Mouse (Mus musculus) stomach, embryonic 15.5 days (tissue): ENCODE measurements around the gene Gpsm1. TPM values are rescaled to one million over a fixed set of nuclear protein-coding genes. Genes with fewer than 3 reads are reported as not detected.
"Not testable (repeated sequence)": the region's sequence is repeated elsewhere in the genome, so short reads cannot be mapped to it uniquely, and the experiment has no call there.

ENCODE experiments used
- ATAC-seq: fragments of 200-750 bp; cut with Nextera tagmentation; 2 replicates; pipeline ENCODE4 v1.8.0; 2017; ENCODE audit warnings: low read depth, moderate number of reproducible peaks, moderate TSS enrichment; ENCODE audit not compliant: insufficient read depth, low FRiP score
- H3K27ac ChIP-seq: fragments of 300-500 bp; sonication (generic); 2 replicates; pipeline ENCODE4 v1.5.1; 2015; ENCODE audit warnings: mild to moderate bottlenecking, inconsistent platforms
- H3K27me3 ChIP-seq: fragments of 300-500 bp; sonication (generic); replicated peaks from 2 replicates; pipeline ENCODE4 v1.6.1; 2015; ENCODE audit warnings: inconsistent platforms
- H3K36me3 ChIP-seq: fragments of 300-500 bp; sonication (generic); 2 replicates; pipeline ENCODE4 v1.6.1; 2015; ENCODE audit warnings: inconsistent platforms
- H3K4me1 ChIP-seq: fragments of 300-500 bp; sonication (generic); 2 replicates; pipeline ENCODE4 v1.6.1; 2015; ENCODE audit warnings: inconsistent platforms
- H3K4me2 ChIP-seq: fragments of 300-500 bp; sonication (generic); 2 replicates; pipeline ENCODE4 v1.6.1; 2015; ENCODE audit warnings: mild to moderate bottlenecking, inconsistent platforms
- H3K4me3 ChIP-seq: fragments of 300-500 bp; sonication (generic); replicated peaks from 2 replicates; pipeline ENCODE4 v1.5.1; 2015; ENCODE audit warnings: inconsistent platforms
- H3K9ac ChIP-seq: fragments of 300-500 bp; sonication (generic); 2 replicates; pipeline ENCODE4 v1.6.1; 2015; ENCODE audit warnings: inconsistent platforms
- H3K9me3 ChIP-seq: fragments of 300-500 bp; sonication (generic); 2 replicates; pipeline ENCODE4 v1.6.1; 2016; ENCODE audit warnings: inconsistent platforms
- WGBS: fragments of 180-500 bp; shearing (Covaris S2); methylation state at CpG from one replicate; pipeline ENCODE4 v1.1.7; 2015; 5-methylcytosine and 5-hydroxymethylcytosine counted together
- polyA plus RNA-seq: library from polyadenylated mRNA; unstranded; fragments of >200 nt; fragmentation: Nextera tagmentation; extraction: Ambion mirVana; gene quantifications from 2 replicates; pipeline ENCODE4 v1.2.1, GENCODE M21; 2015

Gene Gpsm1
- polyA plus RNA-seq, 1 experiment from 2014 or later: 34.6 TPM

GRCm38 (mm10) chr2:26362991-26363390 is 47.7 kb downstream of the Gpsm1 start:
- ATAC-seq: no peak
- H3K4me3 ChIP-seq: no peak overlapping the region
- no peaks in the 10 kb centered on the region for H3K4me1 ChIP-seq
- no peak overlapping the region for H3K9ac ChIP-seq
- no peak overlapping the region for H3K4me2 ChIP-seq
- no peaks in the 10 kb centered on the region for H3K27me3 ChIP-seq
- H3K36me3 ChIP-seq: peaks cover 31% of the 10 kb centered on the region
- WGBS: 85% methylated on average over 5 of the region's 5 CpGs
- no peak overlapping the region for H3K27ac ChIP-seq
- no peaks in the 10 kb centered on the region for H3K9me3 ChIP-seq

DNA sequence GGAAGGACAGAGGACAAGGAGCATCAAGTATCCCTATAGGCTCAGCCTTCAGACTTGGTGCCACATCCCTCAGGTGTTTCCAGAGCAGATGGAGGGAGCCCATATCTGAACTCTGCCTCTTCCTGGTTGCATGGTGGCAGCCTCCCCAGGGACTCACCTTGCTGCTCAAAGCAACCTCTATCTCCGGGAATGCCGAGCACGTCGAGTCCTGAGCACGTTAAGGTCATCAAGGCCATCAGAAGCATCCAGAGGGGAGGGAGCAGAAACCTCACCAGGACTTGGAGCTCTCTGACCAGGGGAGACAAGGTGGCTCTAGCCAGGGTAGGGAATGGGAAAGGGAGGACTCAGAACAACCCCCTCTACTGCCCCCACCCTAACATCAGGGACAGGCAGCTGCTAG is 48.2 kb downstream of the Gpsm1 start:
- no peaks in the 10 kb centered on the region for H3K4me1 ChIP-seq
- WGBS: 54% methylated on average over 5 of the region's 5 CpGs
- peaks cover 35% of the 10 kb centered on the region for H3K36me3 ChIP-seq
- H3K9ac ChIP-seq: no peak overlapping the region
- H3K27ac ChIP-seq: no peak overlapping the region
- ATAC-seq: no peak
- no peaks in the 10 kb centered on the region for H3K27me3 ChIP-seq
- H3K4me2 ChIP-seq: no peak overlapping the region
- H3K4me3 ChIP-seq: no peak overlapping the region
- H3K9me3 ChIP-seq: no peaks in the 10 kb centered on the region

GRCm38 (mm10) chr2:26364738-26365465 is 49.6 kb downstream of the Gpsm1 start:
- Histone ChIP-seq H3K27me3 (no peaks in the 10 kb centered on the region), H3K9me3 (no peaks in the 10 kb centered on the region), H3K27ac (peak overlapping the region; percentile 31; the same call in 1 of the 2 replicates), H3K4me1 (no peaks in the 10 kb centered on the region), H3K4me2 (no peak overlapping the region), H3K9ac (no peak overlapping the region), H3K36me3 (peaks cover 49% of the 10 kb centered on the region), H3K4me3 (no peak overlapping the region)
- WGBS: 77% methylated on average over 10 of the region's 10 CpGs
- ATAC-seq: no peak

DNA sequence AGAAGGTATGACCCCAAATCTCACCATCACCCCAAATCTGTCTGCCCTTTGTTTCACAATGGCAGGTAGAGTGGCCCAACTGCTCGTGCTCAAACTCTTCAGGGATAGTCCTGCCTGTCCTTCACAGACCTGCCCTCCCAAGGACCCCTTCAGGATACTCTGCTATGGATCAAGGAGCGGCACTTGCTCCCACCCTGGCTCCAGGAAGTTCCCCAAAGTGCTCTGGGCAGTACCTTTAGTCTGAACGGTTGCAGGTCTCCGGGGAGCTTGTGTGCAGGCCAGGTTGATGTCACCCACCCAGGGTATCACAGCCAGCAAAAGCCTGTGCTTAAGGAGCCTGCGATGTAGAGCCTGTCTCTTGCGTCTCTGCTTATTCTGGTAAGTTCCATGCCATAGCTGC is 52.6 kb downstream of the Gpsm1 start:
- Histone ChIP-seq H3K4me3 (no peak overlapping the region), H3K9ac (no peak overlapping the region), H3K36me3 (peaks cover 66% of the 10 kb centered on the region), H3K9me3 (no peaks in the 10 kb centered on the region), H3K27me3 (no peaks in the 10 kb centered on the region), H3K4me1 (no peaks in the 10 kb centered on the region), H3K4me2 (no peak overlapping the region), H3K27ac (no peak overlapping the region)
- no peak for ATAC-seq
- WGBS: 90% methylated on average over 6 of the region's 6 CpGs

DNA sequence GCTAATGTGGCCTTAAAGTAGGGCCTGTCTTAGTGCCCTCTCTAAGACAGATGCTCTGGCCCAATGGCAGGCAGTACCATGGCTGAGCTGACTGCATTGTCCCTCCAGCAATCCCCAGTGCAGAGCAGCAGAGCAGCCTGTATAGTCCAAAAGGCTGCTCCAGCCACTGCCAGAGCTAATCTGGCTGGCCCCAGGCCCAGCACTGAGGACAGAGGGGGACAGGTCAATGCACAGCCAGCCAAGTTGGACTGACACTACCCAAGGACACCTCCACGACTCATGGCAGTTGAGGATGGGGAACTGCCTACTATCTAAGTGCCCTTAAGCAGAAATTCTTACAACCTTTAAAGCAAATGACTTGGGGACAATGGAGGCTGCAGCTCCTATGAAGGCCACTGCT is 53.3 kb downstream of the Gpsm1 start:
- peaks cover 72% of the 10 kb centered on the region for H3K36me3 ChIP-seq
- WGBS: 65% methylated on average over 1 of the region's 1 CpGs
- no peak for ATAC-seq
- no peak overlapping the region for H3K4me2 ChIP-seq
- no peaks in the 10 kb centered on the region for H3K4me1 ChIP-seq
- no peak overlapping the region for H3K27ac ChIP-seq
- no peaks in the 10 kb centered on the region for H3K27me3 ChIP-seq
- H3K4me3 ChIP-seq: no peak overlapping the region
- H3K9ac ChIP-seq: no peak overlapping the region
- no peaks in the 10 kb centered on the region for H3K9me3 ChIP-seq

- WGBS: 95% methylated on average over 8 of the region's 8 CpGs
- peaks cover 77% of the 10 kb centered on the region for H3K36me3 ChIP-seq
These were observed 57.1 kb downstream of the Gpsm1 start for GRCm38 (mm10) chr2:26372396-26372795.

GRCm38 (mm10) chr2:26380131-26380771 is 64.9 kb downstream of the Gpsm1 start, which contains the start of gene Snapc4:
Snapc4 (minus strand) TSS chr2:26380653.
- Histone ChIP-seq H3K27me3 (no peaks in the 10 kb centered on the region), H3K9ac (peak within 1 kb of the TSS; percentile 78), H3K36me3 (peaks cover 45% of the 10 kb centered on the region), H3K27ac (peak within 1 kb of the TSS; percentile 49; the same call in 1 of the 2 replicates), H3K4me2 (peak within 1 kb of the TSS; percentile 86), H3K4me3 (peak within 1 kb of the TSS; percentile 70), H3K4me1 (0 out of 2 replicates have a peak, but pooled peaks cover 3% of the 10 kb centered on the region), H3K9me3 (no peaks in the 10 kb centered on the region)
- ATAC-seq: peak; percentile 94
- under 1% methylated on average over 38 of the region's 38 CpGs for WGBS

More at GRCm38 (mm10) chr2:26372396-26372795, 57.1 kb downstream of the Gpsm1 start:
- Histone ChIP-seq H3K4me2 (no peak overlapping the region), H3K9me3 (no peaks in the 10 kb centered on the region), H3K4me1 (no peaks in the 10 kb centered on the region), H3K27ac (no peak overlapping the region), H3K9ac (no peak overlapping the region), H3K27me3 (no peaks in the 10 kb centered on the region), H3K4me3 (no peak overlapping the region)
- ATAC-seq: no peak

GRCm38 (mm10) chr2:26380871-26381270 is 65.6 kb downstream of the Gpsm1 start:
- H3K27me3 ChIP-seq, H3K9me3 ChIP-seq, H3K27ac ChIP-seq, ATAC-seq, H3K9ac ChIP-seq, H3K4me1 ChIP-seq: not testable (repeated sequence)
- WGBS: 26% methylated on average over 6 of the region's 6 CpGs
- peaks cover 42% of the 10 kb centered on the region for H3K36me3 ChIP-seq
- peak overlapping the region; percentile 70 for H3K4me3 ChIP-seq
- peak overlapping the region; percentile 86 for H3K4me2 ChIP-seq

DNA sequence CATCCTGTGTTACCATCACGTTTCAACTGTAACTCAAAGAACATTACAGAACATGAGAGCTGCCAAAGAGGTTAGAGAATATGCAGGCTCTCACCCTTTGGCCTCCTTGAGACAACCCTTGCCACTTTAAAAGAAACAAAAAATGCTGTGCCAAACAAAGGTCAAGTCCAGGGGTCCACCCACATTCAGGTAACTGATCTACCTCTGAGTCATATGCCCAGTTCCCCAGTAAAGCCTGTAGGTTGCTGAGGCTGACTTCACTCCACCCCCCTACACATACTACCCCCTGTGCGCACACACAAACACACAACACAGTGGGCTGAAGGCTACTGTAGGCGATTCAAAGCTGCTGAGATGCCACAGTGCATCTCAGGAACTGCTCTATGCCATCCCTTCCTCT is 72.4 kb downstream of the Gpsm1 start:
- Histone ChIP-seq H3K4me3 (0 out of 2 replicates have a peak overlapping the region, but pooled peaks have one; percentile 1), H3K36me3 (peaks cover 51% of the 10 kb centered on the region)

DNA sequence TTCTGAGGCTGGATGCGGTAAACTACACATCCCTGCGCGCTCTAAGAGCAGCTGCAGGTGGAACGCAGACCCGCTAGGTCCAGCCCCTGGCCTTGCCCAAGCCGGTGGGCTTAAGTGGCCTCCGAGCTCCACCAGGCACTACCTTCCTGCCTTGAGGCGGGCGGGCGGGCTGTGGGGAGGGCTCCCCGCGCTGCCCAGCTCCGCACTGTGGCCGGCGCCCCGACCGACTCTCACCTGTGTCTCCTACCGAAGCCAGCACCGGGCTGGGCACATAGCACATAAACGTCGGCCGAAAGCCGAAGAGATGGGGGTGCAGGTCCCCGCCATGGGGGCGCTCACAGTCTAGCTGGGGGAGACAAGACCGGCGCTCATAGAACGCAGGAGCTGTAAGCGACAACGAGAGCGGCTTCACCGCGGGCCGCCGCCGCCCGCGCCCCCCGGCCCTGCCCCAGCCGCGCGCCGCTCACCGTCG is 73.4 kb downstream of the Gpsm1 start:
- WGBS: under 1% methylated on average over 36 of the region's 45 CpGs
- no peaks in the 10 kb centered on the region for H3K9me3 ChIP-seq
- peaks cover 51% of the 10 kb centered on the region for H3K36me3 ChIP-seq
- peak overlapping the region; percentile 70 for H3K9ac ChIP-seq
- no peaks in the 10 kb centered on the region for H3K27me3 ChIP-seq
- ATAC-seq: peak; percentile 52
- H3K4me3 ChIP-seq: peak overlapping the region; percentile 91
- H3K4me1 ChIP-seq: peaks cover 3% of the 10 kb centered on the region
- peak overlapping the region; percentile 84 for H3K4me2 ChIP-seq
- H3K27ac ChIP-seq: peak overlapping the region; percentile 55

More for the DNA sequence above, 72.4 kb downstream of the Gpsm1 start:
- 86% methylated on average over 3 of the region's 3 CpGs for WGBS
- Histone ChIP-seq H3K27ac (no peak overlapping the region), H3K9ac (no peak overlapping the region), H3K4me1 (peaks cover 3% of the 10 kb centered on the region), H3K27me3 (no peaks in the 10 kb centered on the region), H3K4me2 (peak overlapping the region; percentile 84; the same call in 1 of the 2 replicates), H3K9me3 (no peaks in the 10 kb centered on the region)
- ATAC-seq: no peak

GRCm38 (mm10) chr2:26389154-26389690 is 73.9 kb downstream of the Gpsm1 start, which contains the start of the genes Entr1 and Pmpca:
Entr1 (minus strand) TSS chr2:26389316.
Pmpca (plus strand) TSS chr2:26389339.
- Histone ChIP-seq H3K36me3 (peaks cover 55% of the 10 kb centered on the region), H3K4me2 (peak within 1 kb of the TSS; percentile 84), H3K27me3 (no peaks in the 10 kb centered on the region), H3K9ac (peak within 1 kb of the TSS; percentile 70), H3K9me3 (no peaks in the 10 kb centered on the region), H3K27ac (peak within 1 kb of the TSS; percentile 55), H3K4me3 (peak within 1 kb of the TSS; percentile 91), H3K4me1 (peaks cover 3% of the 10 kb centered on the region)
- peak; percentile 93 for ATAC-seq
- WGBS: under 1% methylated on average over 60 of the region's 60 CpGs

GRCm38 (mm10) chr2:26390954-26391353 is 75.6 kb downstream of the Gpsm1 start:
- peaks cover 3% of the 10 kb centered on the region for H3K4me1 ChIP-seq
- no peak overlapping the region for H3K27ac ChIP-seq
- ATAC-seq: no peak
- H3K36me3 ChIP-seq: peaks cover 61% of the 10 kb centered on the region
- no peaks in the 10 kb centered on the region for H3K27me3 ChIP-seq
- H3K4me3 ChIP-seq: no peak overlapping the region
- no peak overlapping the region for H3K9ac ChIP-seq
- 76% methylated on average over 3 of the region's 3 CpGs for WGBS
- no peaks in the 10 kb centered on the region for H3K9me3 ChIP-seq
- H3K4me2 ChIP-seq: no peak overlapping the region
